Mouse (Mus musculus) spleen, adult 2 months (tissue): ENCODE data around the gene Vps33a.

Experiments used
- CTCF ChIP-seq: fragments of 200-500 bp; IDR thresholded peaks from 2 replicates; pipeline ENCODE4 v1.5.1; 2011; ENCODE audit warnings: mild to moderate bottlenecking, inconsistent platforms; ENCODE audit not compliant: insufficient read depth, insufficient read length, insufficient replicate concordance; ENCODE audit errors: extremely low read depth
- POLR2A ChIP-seq: fragments of 200-500 bp; IDR thresholded peaks from 2 replicates; pipeline ENCODE4 v1.6.1; 2011; ENCODE audit warnings: low read depth, low read length, inconsistent platforms

- peak; percentile 16; the same call in 1 of the 2 replicates for TF ChIP-seq CTCF
- no peak for TF ChIP-seq POLR2A
Observed at GRCm38 (mm10) chr5:123618558-123618957, 45.7 kb upstream of the Vps33a start.
